In the genomic region with DNA sequence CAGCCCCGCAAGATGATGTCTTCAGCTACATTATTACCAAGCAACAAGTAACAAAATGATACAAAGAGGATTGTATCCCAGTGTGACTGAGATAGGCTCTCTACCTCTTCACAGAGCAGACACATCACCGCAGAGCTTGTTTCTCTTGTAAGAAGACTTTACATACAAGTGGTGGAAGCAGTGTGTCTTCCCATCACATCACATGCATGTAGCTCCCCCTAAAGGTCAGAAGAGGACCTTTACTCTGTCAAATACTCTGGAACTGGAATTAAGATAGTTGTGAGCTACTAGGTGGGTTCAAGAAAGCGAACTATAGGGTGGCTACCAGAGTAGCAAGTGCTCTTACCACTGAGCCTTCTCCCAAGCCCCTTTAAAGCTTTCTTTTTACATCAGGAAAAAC, we compare ENCODE assay signal across 12 mouse cellular contexts.
DNase-seq lines count a peak whose midpoint lies in the region; ATAC-seq and TF ChIP-seq lines count a peak whose summit lies in the region.
"Had no signal": no experiment of that assay in that cellular context is flagged by ENCODE, and none has a peak within 500 bp of the region (broad histone marks: within the 10 kb centered on the region; RNA-seq: fewer than 3 reads in every experiment).

No protein-coding gene starts in this region.

- H3K4me2 ChIP-seq in hindbrain, postnatal 0 days (ENCODE audit: low read depth, low read length) = no peak overlapping the region
- H3K4me2 ChIP-seq in hindbrain, embryonic 12.5 days (replicated peaks) = no peak overlapping the region

- no peaks in the 10 kb centered on the region for H3K4me1 ChIP-seq in hindbrain, postnatal 0 days (ENCODE audit: insufficient read depth, low read length)
- H3K4me1 ChIP-seq in hindbrain, embryonic 12.5 days = no peaks in the 10 kb centered on the region

- no peaks in the 10 kb centered on the region for H3K9me3 ChIP-seq in hindbrain, postnatal 0 days (ENCODE audit: low read length)
- no peaks in the 10 kb centered on the region for H3K9me3 ChIP-seq in hindbrain, embryonic 12.5 days (replicated peaks)

- H3K27me3 ChIP-seq in hindbrain, postnatal 0 days (ENCODE audit: insufficient read depth, low read length) = no peaks in the 10 kb centered on the region
- no peaks in the 10 kb centered on the region for H3K27me3 ChIP-seq in hindbrain, embryonic 12.5 days

- no peak overlapping the region for H3K27ac ChIP-seq in hindbrain, postnatal 0 days
- no peak overlapping the region for H3K27ac ChIP-seq in hindbrain, embryonic 12.5 days

- TF ChIP-seq CTCF in hindbrain, postnatal 0 days (IDR thresholded peaks at IDR 0.05; ENCODE audit: low read depth) = peak; percentile 63

- ATAC-seq in hindbrain, postnatal 0 days = no peak
- ATAC-seq in hindbrain, embryonic 12.5 days (ENCODE audit: low FRiP score) = no peak
- peak; percentile 72 for ATAC-seq in CD4-positive, CD25-positive, alpha-beta regulatory T cell, adult 4 months

- no peak overlapping the region for H3K4me3 ChIP-seq in hindbrain, postnatal 0 days (ENCODE audit: low read length)
- no peak overlapping the region for H3K4me3 ChIP-seq in hindbrain, embryonic 12.5 days
- H3K4me3 ChIP-seq: myocyte had no signal

- H3K9ac ChIP-seq in hindbrain, postnatal 0 days (replicated peaks; ENCODE audit: low read length) = no peak overlapping the region
- H3K9ac ChIP-seq in hindbrain, embryonic 12.5 days = no peak overlapping the region

- WGBS in hindbrain, postnatal 0 days = 89% methylated on average over 3 of the region's 3 CpGs
- WGBS in hindbrain, embryonic 12.5 days = 92% methylated on average over 3 of the region's 3 CpGs

- peaks cover 20% of the 10 kb centered on the region for H3K36me3 ChIP-seq in hindbrain, postnatal 0 days (ENCODE audit: insufficient read depth, low read length)
- H3K36me3 ChIP-seq in hindbrain, embryonic 12.5 days = peaks cover 28% of the 10 kb centered on the region

- DNase-seq in hindbrain, postnatal 0 days (ENCODE audit: low spot score) = peak; percentile 38
- DNase-seq in 3T3-L1 (ENCODE audit: low read depth, low spot score) = peak; percentile 37
- DNase-seq in embryo, embryonic 11 days = peak; percentile 50
- no peak for DNase-seq in testis, postnatal 10 days (ENCODE audit: low spot score)
- no peak for DNase-seq in urinary bladder, adult 2 months (ENCODE audit: low spot score)
- DNase-seq in frontal cortex, postnatal 25 days (ENCODE audit: low spot score in 2 of 2) = no peak
- DNase-seq: kidney, adult 8-10 months; lung, adult 18-20 months; thymus, postnatal 25 days had no signal

Comparison
In these comparisons a context has a peak if more than half of its experiments do, and no peak if none do; other contexts are left out.
1. DNase-seq: peak in hindbrain, postnatal 0 days (single experiment), 3T3-L1 (single experiment) and embryo, embryonic 11 days (single experiment); none in testis, postnatal 10 days (single experiment), urinary bladder, adult 2 months (single experiment) and frontal cortex, postnatal 25 days (0 of 2).